Mouse (Mus musculus) kidney, embryonic 15.5 days (tissue): Measurements from ENCODE around the gene Upb1. TPM values are rescaled to one million over a fixed set of nuclear protein-coding genes. Genes with fewer than 3 reads are reported as not detected.

Source experiments
- ATAC-seq: fragments of 200-750 bp; cut with Nextera tagmentation; replicated peaks from 2 replicates; pipeline ENCODE4 v1.8.0; 2017; ENCODE audit warnings: moderate TSS enrichment; ENCODE audit not compliant: low FRiP score
- H3K27ac ChIP-seq: fragments of 300-500 bp; sonication (generic); 2 replicates; pipeline ENCODE4 v1.5.1; 2015; ENCODE audit warnings: mild to moderate bottlenecking, inconsistent platforms
- H3K27me3 ChIP-seq: fragments of 300-500 bp; sonication (generic); 2 replicates; pipeline ENCODE4 v1.6.1; 2015; ENCODE audit warnings: inconsistent platforms
- H3K36me3 ChIP-seq: fragments of 300-500 bp; sonication (generic); 2 replicates; pipeline ENCODE4 v1.6.1; 2015; ENCODE audit warnings: inconsistent platforms
- H3K4me1 ChIP-seq: fragments of 300-500 bp; sonication (generic); 2 replicates; pipeline ENCODE4 v1.6.1; 2015; ENCODE audit warnings: inconsistent platforms
- H3K4me2 ChIP-seq: fragments of 300-500 bp; sonication (generic); 2 replicates; pipeline ENCODE4 v1.6.1; 2015; ENCODE audit warnings: moderate library complexity, mild to moderate bottlenecking, inconsistent platforms
- H3K4me3 ChIP-seq: fragments of 300-500 bp; sonication (generic); replicated peaks from 2 replicates; pipeline ENCODE4 v1.5.1; 2015; ENCODE audit warnings: mild to moderate bottlenecking, inconsistent platforms
- H3K9ac ChIP-seq: fragments of 300-500 bp; sonication (generic); 2 replicates; pipeline ENCODE4 v1.6.1; 2015; ENCODE audit warnings: mild to moderate bottlenecking, inconsistent platforms
- H3K9me3 ChIP-seq: fragments of 300-500 bp; sonication (generic); replicated peaks from 2 replicates; pipeline ENCODE4 v1.6.1; 2016; ENCODE audit warnings: inconsistent platforms
- WGBS: fragments of 180-500 bp; shearing (Covaris S2); methylation state at CpG from one replicate; pipeline ENCODE4 v1.1.7; 2015; ENCODE audit warnings: mixed read lengths; 5-methylcytosine and 5-hydroxymethylcytosine counted together
- polyA plus RNA-seq: library from polyadenylated mRNA; unstranded; fragments of >200 nt; fragmentation: Nextera tagmentation; extraction: Ambion mirVana; gene quantifications from 2 replicates; pipeline ENCODE4 v1.2.1, GENCODE M21; 2015

Gene Upb1
- polyA plus RNA-seq, 1 experiment from 2014 or later, result 1.6 TPM

GRCm38 (mm10) chr10:75429522-75430146 lies 28.7 kb downstream of the Upb1 start:
- Histone ChIP-seq H3K9me3 (no peaks in the 10 kb centered on the region), H3K4me1 (0 out of 2 replicates have a peak, but pooled peaks cover 2% of the 10 kb centered on the region), H3K9ac (no peak overlapping the region), H3K27ac (0 out of 2 replicates have a peak overlapping the region, but pooled peaks have one; percentile 22), H3K27me3 (no peaks in the 10 kb centered on the region), H3K4me2 (no peak overlapping the region), H3K36me3 (no peaks in the 10 kb centered on the region), H3K4me3 (no peak overlapping the region)
- no peak for ATAC-seq
- 87% methylated on average over 7 of the region's 7 CpGs for WGBS

GRCm38 (mm10) chr10:75430147-75430537 lies 29.2 kb downstream of the Upb1 start:
- Histone ChIP-seq H3K4me1 (0 out of 2 replicates have a peak, but pooled peaks cover 2% of the 10 kb centered on the region), H3K27me3 (no peaks in the 10 kb centered on the region), H3K9ac (no peak overlapping the region), H3K36me3 (no peaks in the 10 kb centered on the region), H3K4me3 (no peak overlapping the region), H3K4me2 (no peak overlapping the region), H3K27ac (no peak overlapping the region), H3K9me3 (no peaks in the 10 kb centered on the region)
- WGBS, result 95% methylated on average over 5 of the region's 5 CpGs
- no peak for ATAC-seq

- Histone ChIP-seq H3K27me3 (no peaks in the 10 kb centered on the region), H3K36me3 (no peaks in the 10 kb centered on the region), H3K4me3 (no peak overlapping the region), H3K9ac (no peak overlapping the region), H3K4me2 (no peak overlapping the region), H3K27ac (no peak overlapping the region), H3K9me3 (no peaks in the 10 kb centered on the region), H3K4me1 (0 out of 2 replicates have a peak, but pooled peaks cover 2% of the 10 kb centered on the region)
- 94% methylated on average over 6 of the region's 6 CpGs for WGBS
- no peak for ATAC-seq
Measured at GRCm38 (mm10) chr10:75430633-75431032, 29.7 kb downstream of the Upb1 start.

GRCm38 (mm10) chr10:75436604-75437217 lies 35.8 kb downstream of the Upb1 start:
- no peak overlapping the region for H3K4me2 ChIP-seq
- no peaks in the 10 kb centered on the region for H3K27me3 ChIP-seq
- no peaks in the 10 kb centered on the region for H3K9me3 ChIP-seq
- no peaks in the 10 kb centered on the region for H3K36me3 ChIP-seq
- WGBS, result 12% methylated on average over 3 of the region's 3 CpGs
- no peak overlapping the region for H3K4me3 ChIP-seq
- H3K4me1 ChIP-seq, result peaks cover 15% of the 10 kb centered on the region
- no peak overlapping the region for H3K27ac ChIP-seq
- H3K9ac ChIP-seq, result no peak overlapping the region
- ATAC-seq, result peak; percentile 16; the same call in 1 of the 2 replicates

- Histone ChIP-seq H3K4me3 (no peak overlapping the region), H3K9me3 (no peaks in the 10 kb centered on the region), H3K4me2 (no peak overlapping the region), H3K36me3 (no peaks in the 10 kb centered on the region), H3K27ac (no peak overlapping the region), H3K27me3 (no peaks in the 10 kb centered on the region), H3K4me1 (peaks cover 15% of the 10 kb centered on the region), H3K9ac (no peak overlapping the region)
- 83% methylated on average over 1 of the region's 1 CpGs for WGBS
- ATAC-seq, result no peak
Measured at GRCm38 (mm10) chr10:75437284-75437683, 36.4 kb downstream of the Upb1 start.

- no peak overlapping the region for H3K9ac ChIP-seq
- no peaks in the 10 kb centered on the region for H3K27me3 ChIP-seq
- H3K4me3 ChIP-seq, result no peak overlapping the region
- H3K9me3 ChIP-seq, result no peaks in the 10 kb centered on the region
- peak; percentile 54; the same call in 1 of the 2 replicates for ATAC-seq
- peaks cover 15% of the 10 kb centered on the region for H3K4me1 ChIP-seq
- H3K4me2 ChIP-seq, result no peak overlapping the region
- H3K36me3 ChIP-seq, result no peaks in the 10 kb centered on the region
- H3K27ac ChIP-seq, result peak overlapping the region; percentile 15; the same call in 1 of the 2 replicates
- 52% methylated on average over 13 of the region's 13 CpGs for WGBS
Measured at GRCm38 (mm10) chr10:75438132-75438810, 37.4 kb downstream of the Upb1 start.

- H3K9me3 ChIP-seq, result no peaks in the 10 kb centered on the region
- H3K4me2 ChIP-seq, result no peak overlapping the region
- H3K4me1 ChIP-seq, result peaks cover 18% of the 10 kb centered on the region
- 47% methylated on average over 7 of the region's 7 CpGs for WGBS
- H3K27me3 ChIP-seq, result no peaks in the 10 kb centered on the region
- no peak overlapping the region for H3K4me3 ChIP-seq
- H3K27ac ChIP-seq, result 0 out of 2 replicates have a peak overlapping the region, but pooled peaks have one; percentile 27
- H3K36me3 ChIP-seq, result no peaks in the 10 kb centered on the region
- no peak overlapping the region for H3K9ac ChIP-seq
- no peak for ATAC-seq
Measured at GRCm38 (mm10) chr10:75439211-75439811, 38.4 kb downstream of the Upb1 start.

- 94% methylated on average over 3 of the region's 3 CpGs for WGBS
- no peak overlapping the region for H3K4me2 ChIP-seq
- no peak for ATAC-seq
Measured at GRCm38 (mm10) chr10:75440756-75441155, 39.8 kb downstream of the Upb1 start.

GRCm38 (mm10) chr10:75441800-75442199 lies 40.9 kb downstream of the Upb1 start:
- peaks cover 31% of the 10 kb centered on the region for H3K4me1 ChIP-seq
- H3K9ac ChIP-seq, result no peak overlapping the region
- H3K36me3 ChIP-seq, result no peaks in the 10 kb centered on the region
- H3K4me2 ChIP-seq, result no peak overlapping the region
- no peak overlapping the region for H3K4me3 ChIP-seq
- WGBS, result 78% methylated on average over 4 of the region's 4 CpGs
- no peaks in the 10 kb centered on the region; the same call in 1 of the 2 replicates for H3K9me3 ChIP-seq
- no peak for ATAC-seq
- no peaks in the 10 kb centered on the region for H3K27me3 ChIP-seq
- H3K27ac ChIP-seq, result no peak overlapping the region

More at GRCm38 (mm10) chr10:75440756-75441155, 39.8 kb downstream of the Upb1 start:
- Histone ChIP-seq H3K9me3 (no peaks in the 10 kb centered on the region), H3K4me1 (peaks cover 31% of the 10 kb centered on the region), H3K9ac (no peak overlapping the region), H3K27me3 (no peaks in the 10 kb centered on the region), H3K4me3 (no peak overlapping the region), H3K27ac (no peak overlapping the region), H3K36me3 (no peaks in the 10 kb centered on the region)

- H3K27ac ChIP-seq, result no peak overlapping the region
- H3K9ac ChIP-seq, result no peak overlapping the region
- WGBS, result 85% methylated on average over 4 of the region's 4 CpGs
- no peaks in the 10 kb centered on the region for H3K36me3 ChIP-seq
- no peak overlapping the region for H3K4me2 ChIP-seq
- H3K9me3 ChIP-seq, result no peaks in the 10 kb centered on the region; the same call in 1 of the 2 replicates
- peaks cover 34% of the 10 kb centered on the region for H3K4me1 ChIP-seq
- no peaks in the 10 kb centered on the region for H3K27me3 ChIP-seq
- H3K4me3 ChIP-seq, result no peak overlapping the region
- ATAC-seq, result no peak
Measured at GRCm38 (mm10) chr10:75443017-75443416, 42.1 kb downstream of the Upb1 start.

GRCm38 (mm10) chr10:75444111-75444826 lies 43.4 kb downstream of the Upb1 start:
- H3K4me1 ChIP-seq, result peaks cover 33% of the 10 kb centered on the region
- WGBS, result 65% methylated on average over 19 of the region's 19 CpGs
- H3K36me3 ChIP-seq, result no peaks in the 10 kb centered on the region
- no peak overlapping the region for H3K4me3 ChIP-seq
- H3K4me2 ChIP-seq, result no peak overlapping the region; the same call in 1 of the 2 replicates
- H3K27ac ChIP-seq, result peak overlapping the region; percentile 16; the same call in 1 of the 2 replicates
- no peak overlapping the region for H3K9ac ChIP-seq
- peak; percentile 34; the same call in 1 of the 2 replicates for ATAC-seq
- H3K27me3 ChIP-seq, result no peaks in the 10 kb centered on the region
- H3K9me3 ChIP-seq, result no peaks in the 10 kb centered on the region; the same call in 1 of the 2 replicates
